Mouse (Mus musculus) midbrain, embryonic 15.5 days (tissue): ENCODE results near the gene 1700017D01Rik. TPM values are rescaled to one million over a fixed set of nuclear protein-coding genes. Genes with fewer than 3 reads are reported as not detected.
"Not testable (repeated sequence)": the region's sequence is repeated elsewhere in the genome, so short reads cannot be mapped to it uniquely, and the experiment has no call there.

Source experiments
- ATAC-seq: fragments of 200-750 bp; cut with Nextera tagmentation; replicated peaks from 2 replicates; pipeline ENCODE4 v1.8.0; 2017; ENCODE audit warnings: moderate TSS enrichment
- H3K27ac ChIP-seq: fragments of 300-500 bp; sonication (generic); 2 replicates; pipeline ENCODE4 v1.5.1; 2015; ENCODE audit warnings: mild to moderate bottlenecking, inconsistent platforms
- H3K27me3 ChIP-seq: fragments of 300-500 bp; sonication (generic); replicated peaks from 2 replicates; pipeline ENCODE4 v1.6.1; 2015; ENCODE audit warnings: inconsistent platforms
- H3K36me3 ChIP-seq: fragments of 300-500 bp; sonication (generic); replicated peaks from 2 replicates; pipeline ENCODE4 v1.6.1; 2015; ENCODE audit warnings: inconsistent platforms
- H3K4me1 ChIP-seq: fragments of 300-500 bp; sonication (generic); 2 replicates; pipeline ENCODE4 v1.6.1; 2015; ENCODE audit warnings: inconsistent platforms
- H3K4me2 ChIP-seq: fragments of 300-500 bp; sonication (generic); 2 replicates; pipeline ENCODE4 v1.6.1; 2015; ENCODE audit warnings: inconsistent platforms, mild to moderate bottlenecking, moderate library complexity
- H3K4me3 ChIP-seq: fragments of 300-500 bp; sonication (generic); 2 replicates; pipeline ENCODE4 v1.5.1; 2015; ENCODE audit warnings: mild to moderate bottlenecking, inconsistent platforms
- H3K9ac ChIP-seq: fragments of 300-500 bp; sonication (generic); 2 replicates; pipeline ENCODE4 v1.6.1; 2015; ENCODE audit warnings: mild to moderate bottlenecking, inconsistent platforms
- H3K9me3 ChIP-seq: fragments of 300-500 bp; sonication (generic); 2 replicates; pipeline ENCODE4 v1.6.1; 2016; ENCODE audit warnings: inconsistent platforms
- WGBS: fragments of 180-500 bp; shearing (Covaris S2); methylation state at CpG from one replicate; pipeline ENCODE4 v1.1.7; 2015; ENCODE audit warnings: mixed read lengths; 5-methylcytosine and 5-hydroxymethylcytosine counted together
- polyA plus RNA-seq: library from polyadenylated mRNA; unstranded; fragments of >200 nt; fragmentation: Nextera tagmentation; extraction: Ambion mirVana; gene quantifications from 2 replicates; pipeline ENCODE4 v1.2.1, GENCODE M21; 2015

1700017D01Rik gene
- polyA plus RNA-seq: not detected in 2 replicates

GRCm38 (mm10) chr19:11130776-11131175 lies at the start of gene 1700017D01Rik:
Gene 1700017D01Rik (minus strand): TSS chr19:11130876.
- not testable (repeated sequence) for H3K4me2 ChIP-seq, H3K4me1 ChIP-seq, H3K9ac ChIP-seq, H3K36me3 ChIP-seq, H3K27ac ChIP-seq, ATAC-seq, H3K27me3 ChIP-seq, H3K4me3 ChIP-seq, H3K9me3 ChIP-seq
- 88% methylated on average over 8 of the region's 8 CpGs for WGBS

- no peaks in the 10 kb centered on the region for H3K4me1 ChIP-seq
- no peak overlapping the region for H3K9ac ChIP-seq
- no peak overlapping the region for H3K4me3 ChIP-seq
- H3K27ac ChIP-seq: no peak overlapping the region
- H3K36me3 ChIP-seq: no peaks in the 10 kb centered on the region
- 55% methylated on average over 2 of the region's 2 CpGs for WGBS
- H3K4me2 ChIP-seq: no peak overlapping the region
- H3K9me3 ChIP-seq: no peaks in the 10 kb centered on the region
- no peaks in the 10 kb centered on the region for H3K27me3 ChIP-seq
- ATAC-seq: peak; percentile 73
Measured at GRCm38 (mm10) chr19:11177464-11177863, 46.8 kb upstream of the 1700017D01Rik start.

GRCm38 (mm10) chr19:11165172-11165571 lies 34.5 kb upstream of the 1700017D01Rik start, which contains the start of gene 1700025F22Rik:
Gene 1700025F22Rik (minus strand): TSS chr19:11165320.
- no peak within 1 kb of the TSS for H3K4me2 ChIP-seq
- no peaks in the 10 kb centered on the region for H3K9me3 ChIP-seq
- H3K27ac ChIP-seq: no peak within 1 kb of the TSS
- H3K9ac ChIP-seq: no peak within 1 kb of the TSS
- 39% methylated on average over 10 of the region's 10 CpGs for WGBS
- H3K4me3 ChIP-seq: no peak within 1 kb of the TSS
- no peak for ATAC-seq
- no peaks in the 10 kb centered on the region for H3K27me3 ChIP-seq
- no peaks in the 10 kb centered on the region for H3K4me1 ChIP-seq
- H3K36me3 ChIP-seq: no peaks in the 10 kb centered on the region

- 86% methylated on average over 6 of the region's 6 CpGs for WGBS
- H3K9me3 ChIP-seq, H3K27me3 ChIP-seq, H3K4me2 ChIP-seq, H3K4me3 ChIP-seq, H3K9ac ChIP-seq, H3K36me3 ChIP-seq, ATAC-seq, H3K4me1 ChIP-seq, H3K27ac ChIP-seq: not testable (repeated sequence)
Measured at GRCm38 (mm10) chr19:11157890-11158289, 27.2 kb upstream of the 1700017D01Rik start.

GRCm38 (mm10) chr19:11135336-11135735 lies 4.7 kb upstream of the 1700017D01Rik start:
- Histone ChIP-seq H3K4me3 (no peak overlapping the region), H3K9ac (no peak overlapping the region), H3K9me3 (no peaks in the 10 kb centered on the region), H3K4me2 (no peak overlapping the region), H3K36me3 (no peaks in the 10 kb centered on the region), H3K4me1 (no peaks in the 10 kb centered on the region), H3K27ac (no peak overlapping the region), H3K27me3 (no peaks in the 10 kb centered on the region)
- 74% methylated on average over 4 of the region's 4 CpGs for WGBS
- ATAC-seq: no peak

GRCm38 (mm10) chr19:11134852-11135251 lies 4.2 kb upstream of the 1700017D01Rik start:
- Histone ChIP-seq H3K27me3 (no peaks in the 10 kb centered on the region), H3K27ac (no peak overlapping the region), H3K9ac (no peak overlapping the region), H3K4me1 (no peaks in the 10 kb centered on the region), H3K4me3 (no peak overlapping the region), H3K36me3 (no peaks in the 10 kb centered on the region), H3K9me3 (no peaks in the 10 kb centered on the region), H3K4me2 (no peak overlapping the region)
- ATAC-seq: no peak
- WGBS: 92% methylated on average over 2 of the region's 2 CpGs

- ATAC-seq: no peak
- Histone ChIP-seq H3K9ac (no peak overlapping the region), H3K9me3 (peaks cover 2% of the 10 kb centered on the region), H3K27me3 (no peaks in the 10 kb centered on the region), H3K4me2 (no peak overlapping the region), H3K36me3 (no peaks in the 10 kb centered on the region), H3K4me3 (no peak overlapping the region), H3K4me1 (no peaks in the 10 kb centered on the region), H3K27ac (no peak overlapping the region)
- 89% methylated on average over 1 of the region's 1 CpGs for WGBS
Measured at GRCm38 (mm10) chr19:11129702-11130101, 974 bp downstream of the 1700017D01Rik start.

- H3K4me3 ChIP-seq: peak overlapping the region; percentile 38
- H3K36me3 ChIP-seq, H3K9me3 ChIP-seq, H3K27me3 ChIP-seq, H3K4me1 ChIP-seq: not testable (repeated sequence)
- peak overlapping the region; percentile 34; the same call in 1 of the 2 replicates for H3K9ac ChIP-seq
- peak; percentile 99 for ATAC-seq
- H3K4me2 ChIP-seq: peak overlapping the region; percentile 45
- 1% methylated on average over 14 of the region's 38 CpGs for WGBS
- peak overlapping the region; percentile 55; the same call in 1 of the 2 replicates for H3K27ac ChIP-seq
Measured at GRCm38 (mm10) chr19:11121016-11121420, 9.7 kb downstream of the 1700017D01Rik start.

- no peak for ATAC-seq
- H3K9me3 ChIP-seq: no peaks in the 10 kb centered on the region
- H3K4me2 ChIP-seq: no peak overlapping the region
- H3K4me3 ChIP-seq: no peak overlapping the region
- H3K27me3 ChIP-seq: no peaks in the 10 kb centered on the region
- H3K4me1 ChIP-seq: no peaks in the 10 kb centered on the region
- H3K36me3 ChIP-seq: no peaks in the 10 kb centered on the region
- H3K27ac ChIP-seq: no peak overlapping the region
- no peak overlapping the region for H3K9ac ChIP-seq
- 91% methylated on average over 2 of the region's 2 CpGs for WGBS
Measured at GRCm38 (mm10) chr19:11119338-11119737, 11.3 kb downstream of the 1700017D01Rik start.

- Histone ChIP-seq H3K27me3 (no peaks in the 10 kb centered on the region), H3K4me3 (no peak overlapping the region), H3K36me3 (no peaks in the 10 kb centered on the region), H3K4me2 (no peak overlapping the region), H3K9me3 (no peaks in the 10 kb centered on the region), H3K4me1 (no peaks in the 10 kb centered on the region), H3K27ac (no peak overlapping the region), H3K9ac (no peak overlapping the region)
- WGBS: 91% methylated on average over 3 of the region's 3 CpGs
- ATAC-seq: no peak
Measured at GRCm38 (mm10) chr19:11107746-11108145, 22.9 kb downstream of the 1700017D01Rik start.

- Histone ChIP-seq H3K9me3 (no peaks in the 10 kb centered on the region), H3K27me3 (no peaks in the 10 kb centered on the region), H3K4me2 (no peak overlapping the region), H3K9ac (no peak overlapping the region), H3K4me1 (no peaks in the 10 kb centered on the region), H3K36me3 (no peaks in the 10 kb centered on the region), H3K27ac (no peak overlapping the region), H3K4me3 (no peak overlapping the region)
- 74% methylated on average over 1 of the region's 1 CpGs for WGBS
- ATAC-seq: no peak
Measured at GRCm38 (mm10) chr19:11101880-11102279, 28.8 kb downstream of the 1700017D01Rik start.

GRCm38 (mm10) chr19:11098401-11098800 lies 32.3 kb downstream of the 1700017D01Rik start:
- Histone ChIP-seq H3K4me3 (no peak overlapping the region), H3K9ac (no peak overlapping the region), H3K27ac (no peak overlapping the region), H3K4me1 (no peaks in the 10 kb centered on the region), H3K36me3 (no peaks in the 10 kb centered on the region), H3K27me3 (no peaks in the 10 kb centered on the region; the same call in 1 of the 2 replicates), H3K9me3 (no peaks in the 10 kb centered on the region), H3K4me2 (no peak overlapping the region)
- WGBS: 84% methylated on average over 3 of the region's 3 CpGs
- no peak for ATAC-seq

- H3K36me3 ChIP-seq, H3K4me1 ChIP-seq, H3K9me3 ChIP-seq, H3K27me3 ChIP-seq, H3K27ac ChIP-seq: not testable (repeated sequence)
- peak overlapping the region; percentile 31; the same call in 1 of the 2 replicates for H3K9ac ChIP-seq
- H3K4me2 ChIP-seq: peak overlapping the region; percentile 69
- peak; percentile 54; the same call in 1 of the 2 replicates for ATAC-seq
- H3K4me3 ChIP-seq: peak overlapping the region; percentile 40
- 9% methylated on average over 49 of the region's 50 CpGs for WGBS
Measured at GRCm38 (mm10) chr19:11092131-11092530, 38.5 kb downstream of the 1700017D01Rik start.
